Mouse (Mus musculus): ENCODE results near the gene Ttc25.

GRCm38 (mm10) chr11:100500241-100500640 lies 45.2 kb upstream of the Ttc25 start:
- no peak for TF ChIP-seq POLR2A (IDR thresholded peaks at IDR 0.05; ENCODE audit: low read depth, low read length)
- no peak for TF ChIP-seq CTCF (IDR thresholded peaks at IDR 0.05; ENCODE audit: extremely low read depth, insufficient read depth, insufficient read length, insufficient replicate concordance)
